Mouse (Mus musculus): ENCODE data around the gene Nhlh1.

Gene Nhlh1

DNA sequence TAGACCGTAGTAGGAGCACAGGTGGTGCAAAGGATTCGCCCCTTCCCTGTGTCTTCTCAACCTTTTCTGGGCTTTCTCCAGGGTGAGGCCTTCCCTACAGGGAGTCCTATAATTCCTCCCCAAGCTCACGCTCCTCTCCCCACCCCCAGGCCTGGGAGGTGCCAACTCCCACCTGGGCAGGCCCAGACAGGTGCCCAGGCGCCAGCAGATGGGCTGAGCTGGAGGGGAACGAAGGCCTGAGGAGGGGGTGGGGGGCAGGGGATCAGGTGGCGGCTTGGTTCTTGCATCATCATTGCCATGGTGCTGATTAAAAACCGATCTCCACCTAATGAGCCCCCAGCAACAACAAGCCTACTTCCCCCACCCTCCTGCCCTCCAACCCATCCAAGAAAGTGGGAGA, 1.5 kb upstream of the Nhlh1 start:
- in situ Hi-C loops (cut with MboI; ENCODE audit: low pct_unique_long_range_greater_than_20kb in 1 of 2, low sequenced_read_pairs in 2 of 2, unreplicated experiment in 1 of 2) = no loop called here

GRCm38 (mm10) chr1:172058321-172058720, 948 bp upstream of the Nhlh1 start:
- in situ Hi-C loops (cut with MboI; ENCODE audit: low pct_unique_long_range_greater_than_20kb in 1 of 2, low sequenced_read_pairs in 2 of 2, unreplicated experiment in 1 of 2) = no loop called here

DNA sequence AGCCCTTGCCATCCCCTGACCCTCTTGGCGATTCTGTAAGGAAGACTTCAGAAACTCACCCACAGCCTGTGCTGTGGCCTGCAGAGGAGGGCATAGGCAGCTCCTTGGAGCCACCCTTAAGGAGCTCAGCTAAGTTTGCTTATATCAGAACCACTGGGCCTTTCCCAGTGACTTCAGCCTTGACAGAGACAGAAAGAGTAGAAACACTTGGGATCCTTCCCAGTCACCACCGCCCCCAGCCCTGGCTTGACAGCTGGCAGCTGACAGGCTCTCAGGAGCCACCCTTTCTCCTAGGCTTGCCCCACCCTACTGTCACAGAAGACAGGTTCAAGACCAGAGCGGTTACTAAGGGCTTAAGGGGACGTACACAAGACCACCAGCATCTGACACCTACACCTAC, 1.1 kb downstream of the Nhlh1 start:
- in situ Hi-C loops (cut with MboI; ENCODE audit: low pct_unique_long_range_greater_than_20kb in 1 of 2, low sequenced_read_pairs in 2 of 2, unreplicated experiment in 1 of 2) = no loop called here

DNA sequence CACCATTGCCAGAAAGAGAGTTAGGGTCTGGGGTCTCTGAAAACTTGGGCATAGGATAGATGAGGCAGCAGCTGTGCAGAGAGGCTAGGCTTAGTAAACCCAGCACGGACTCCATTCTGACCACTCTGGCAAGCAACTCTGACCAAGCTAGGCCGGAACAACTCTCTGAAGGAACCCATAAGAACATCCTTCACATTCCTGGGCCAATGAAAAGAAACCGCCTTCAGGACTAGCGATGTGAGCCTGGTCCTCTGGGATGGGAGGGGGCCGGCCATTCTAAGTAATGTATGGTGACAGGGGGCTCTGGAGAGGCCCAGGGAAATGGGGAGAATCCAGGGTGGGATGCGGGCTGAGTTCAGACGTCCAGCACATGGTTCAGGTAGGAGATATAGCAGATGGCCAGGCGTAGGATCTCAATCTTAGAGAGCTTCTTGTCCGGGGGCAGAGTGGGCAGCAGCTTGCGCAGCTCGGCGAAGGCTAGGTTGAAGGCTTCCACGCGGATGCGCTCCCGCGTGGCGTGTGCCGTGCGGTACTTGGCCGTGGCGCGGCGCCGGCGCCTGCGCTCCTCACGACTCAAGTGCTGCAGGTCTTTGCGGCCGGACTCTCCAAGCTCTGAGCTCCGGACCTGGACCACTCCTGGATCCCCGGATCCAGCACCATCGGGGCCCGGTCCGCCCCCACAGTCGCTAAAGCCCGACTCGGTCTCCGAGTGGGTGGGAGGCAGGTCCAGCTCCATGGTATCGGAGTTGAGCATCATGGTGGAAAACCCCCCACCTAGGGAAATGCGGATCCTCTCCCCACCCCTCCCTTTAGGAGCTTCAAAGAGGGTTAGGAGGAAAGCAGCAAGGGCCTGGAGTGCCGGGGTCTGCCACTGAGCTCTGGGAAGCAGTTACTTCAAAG, 3.6 kb downstream of the Nhlh1 start:
- in situ Hi-C loops (cut with MboI; ENCODE audit: low pct_unique_long_range_greater_than_20kb in 1 of 2, low sequenced_read_pairs in 2 of 2, unreplicated experiment in 1 of 2) = no loop called here

DNA sequence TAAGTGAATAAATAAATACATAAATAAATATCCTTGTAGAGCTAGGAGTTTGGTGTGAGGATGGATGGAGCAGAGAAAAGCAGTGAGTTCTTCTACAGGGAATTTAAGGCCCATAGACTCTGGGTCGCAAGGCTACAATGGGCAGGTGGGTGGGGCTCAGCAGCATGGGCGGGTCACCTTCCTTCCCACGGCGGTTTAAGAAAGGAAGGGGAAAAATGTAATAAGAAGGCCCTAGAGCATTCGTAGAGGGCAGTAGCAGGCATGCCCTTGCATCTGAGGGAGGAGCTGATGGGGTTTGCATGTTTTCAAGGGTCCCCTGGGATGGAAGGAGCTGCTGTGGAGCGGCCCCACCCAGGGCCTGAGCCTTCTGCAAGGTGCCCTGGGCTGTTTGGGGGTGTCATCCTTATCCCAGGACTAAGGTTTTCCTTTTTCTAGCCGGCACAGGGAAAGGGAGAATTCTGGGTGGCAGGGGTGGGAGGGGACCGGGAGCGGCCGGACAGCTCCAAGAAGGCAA, 4.5 kb downstream of the Nhlh1 start:
- in situ Hi-C loops (cut with MboI; ENCODE audit: low pct_unique_long_range_greater_than_20kb in 1 of 2, low sequenced_read_pairs in 2 of 2, unreplicated experiment in 1 of 2) = no loop called here

GRCm38 (mm10) chr1:172049131-172049782, 8.1 kb downstream of the Nhlh1 start:
- in situ Hi-C loops (cut with MboI; ENCODE audit: low pct_unique_long_range_greater_than_20kb in 1 of 2, low sequenced_read_pairs in 2 of 2, unreplicated experiment in 1 of 2) = loop anchor here (10.0 to 25.0 kb wide), 2 partner anchors 263 to 266 kb away; no protein-coding TSS in a partner anchor

GRCm38 (mm10) chr1:172048241-172048734, 9.1 kb downstream of the Nhlh1 start:
- in situ Hi-C loops (cut with MboI; ENCODE audit: low pct_unique_long_range_greater_than_20kb in 1 of 2, low sequenced_read_pairs in 2 of 2, unreplicated experiment in 1 of 2) = loop anchor here (10.0 to 25.0 kb wide), 2 partner anchors 264 to 267 kb away; no protein-coding TSS in a partner anchor

DNA sequence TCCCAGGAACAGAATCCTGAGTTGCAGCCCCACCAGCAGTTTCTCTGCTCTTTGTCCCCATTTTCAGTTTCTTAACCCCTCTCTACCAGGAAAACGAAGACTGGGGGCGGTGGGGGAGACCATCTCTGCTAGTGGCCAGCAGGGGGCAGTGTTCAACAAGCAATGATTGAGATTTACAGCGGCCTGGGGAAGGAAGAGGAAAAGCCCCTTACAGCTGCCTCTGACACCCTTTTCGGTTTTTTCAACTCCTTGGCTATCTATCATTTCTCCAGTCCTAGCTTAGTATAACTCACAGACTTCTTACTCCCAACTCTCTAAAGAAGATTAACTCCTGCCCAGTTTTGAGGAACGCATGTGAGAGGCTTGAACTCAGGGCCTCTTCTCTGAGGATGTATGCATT, 10.4 kb downstream of the Nhlh1 start:
- in situ Hi-C loops (cut with MboI; ENCODE audit: low pct_unique_long_range_greater_than_20kb in 1 of 2, low sequenced_read_pairs in 2 of 2, unreplicated experiment in 1 of 2) = loop anchor here (10.0 to 25.0 kb wide), 2 partner anchors 265 to 268 kb away; no protein-coding TSS in a partner anchor

DNA sequence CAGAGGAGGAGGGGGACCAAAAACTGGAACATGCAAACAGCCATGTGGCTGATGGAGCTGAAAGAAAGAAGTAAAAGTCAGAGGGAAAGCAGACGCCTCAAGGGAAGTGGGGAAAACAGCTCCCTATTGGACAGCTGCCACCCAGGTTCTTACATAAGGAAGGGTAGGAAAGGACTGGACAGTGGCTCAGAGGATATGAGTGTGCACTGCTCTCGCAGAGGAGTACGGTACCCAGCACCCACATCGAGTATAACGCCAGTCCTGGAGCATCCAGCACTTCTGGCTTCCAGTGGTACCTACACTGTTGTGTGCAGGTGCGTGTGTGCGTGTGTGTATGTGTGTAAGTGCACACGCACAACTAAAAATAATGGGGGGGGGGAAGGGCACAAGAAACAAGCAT, 11.0 kb downstream of the Nhlh1 start:
- in situ Hi-C loops (cut with MboI; ENCODE audit: low pct_unique_long_range_greater_than_20kb in 1 of 2, low sequenced_read_pairs in 2 of 2, unreplicated experiment in 1 of 2) = loop anchor here (10.0 to 25.0 kb wide), 2 partner anchors 266 to 268 kb away; no protein-coding TSS in a partner anchor

DNA sequence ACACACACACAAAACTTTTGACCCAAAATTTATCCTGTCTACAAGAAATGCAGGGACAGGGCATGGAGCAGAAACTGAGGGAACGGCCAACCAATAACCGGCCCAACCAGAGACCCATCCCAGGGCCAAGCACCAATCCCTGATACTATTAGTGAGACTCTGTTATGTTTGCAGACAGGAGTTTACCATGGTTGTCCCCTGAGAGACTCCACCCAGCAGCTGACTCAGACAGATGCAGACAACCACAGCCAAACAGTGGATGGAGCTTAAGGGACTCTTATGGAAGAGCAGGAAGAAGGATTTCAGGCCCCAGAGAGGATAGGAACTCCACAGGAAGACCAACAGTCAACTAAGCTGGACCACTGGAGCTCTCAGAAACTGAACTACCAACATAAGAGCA, 27.5 kb downstream of the Nhlh1 start:
- in situ Hi-C loops (cut with MboI; ENCODE audit: low pct_unique_long_range_greater_than_20kb in 1 of 2, low sequenced_read_pairs in 2 of 2, unreplicated experiment in 1 of 2) = loop anchor here in 1 of 2 experiments (25.0 kb wide), 1 partner anchor 282 kb away; no protein-coding TSS in a partner anchor

DNA sequence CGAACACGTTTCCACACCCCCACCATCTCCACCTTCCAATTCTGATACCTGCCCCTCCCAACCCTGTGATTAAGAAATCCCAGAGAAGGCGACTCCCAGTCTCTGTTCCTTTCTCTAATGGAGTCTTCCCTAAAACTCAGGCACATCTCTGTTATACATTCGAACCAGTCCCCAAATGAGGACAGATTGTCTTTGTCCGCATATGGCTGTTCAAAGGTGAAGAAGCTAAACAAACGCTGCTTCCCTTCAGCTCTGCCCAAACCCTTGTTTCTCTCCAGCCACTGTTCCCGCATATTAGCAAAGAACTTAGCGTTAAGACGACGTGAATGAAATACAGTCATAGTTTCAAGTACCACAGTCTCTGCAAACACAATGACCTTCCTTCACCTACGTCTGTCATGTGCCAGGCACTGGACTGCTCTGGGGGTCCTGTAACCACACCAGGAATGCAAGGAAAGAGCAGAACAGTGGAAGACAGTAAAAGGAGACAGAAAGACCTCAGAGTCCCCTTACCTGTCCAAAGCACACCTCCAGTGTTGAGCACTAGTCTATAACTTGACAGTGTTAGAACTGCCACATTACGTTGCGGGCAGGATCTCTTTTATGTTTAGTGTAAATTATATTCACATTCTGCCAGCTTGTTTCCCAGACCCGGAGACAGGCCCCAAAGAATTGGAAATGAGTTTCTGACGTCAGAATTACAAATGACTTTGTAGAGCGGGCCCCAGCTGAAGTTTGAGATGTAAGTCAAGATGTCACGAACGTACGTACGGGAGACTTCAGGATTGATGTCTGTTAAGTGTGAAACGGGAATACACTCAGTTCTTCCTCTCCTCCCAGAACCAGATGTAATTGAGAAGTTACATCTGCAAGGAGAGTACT, 28.7 kb downstream of the Nhlh1 start, which contains the start of gene Vangl2:
TSS of gene Vangl2 (minus strand) at position 51 of the 882 bp plus-strand sequence.
- in situ Hi-C loops (cut with MboI; ENCODE audit: low pct_unique_long_range_greater_than_20kb in 1 of 2, low sequenced_read_pairs in 2 of 2, unreplicated experiment in 1 of 2) = loop anchor here in 1 of 2 experiments (25.0 kb wide), 1 partner anchor 284 kb away; no protein-coding TSS in a partner anchor

DNA sequence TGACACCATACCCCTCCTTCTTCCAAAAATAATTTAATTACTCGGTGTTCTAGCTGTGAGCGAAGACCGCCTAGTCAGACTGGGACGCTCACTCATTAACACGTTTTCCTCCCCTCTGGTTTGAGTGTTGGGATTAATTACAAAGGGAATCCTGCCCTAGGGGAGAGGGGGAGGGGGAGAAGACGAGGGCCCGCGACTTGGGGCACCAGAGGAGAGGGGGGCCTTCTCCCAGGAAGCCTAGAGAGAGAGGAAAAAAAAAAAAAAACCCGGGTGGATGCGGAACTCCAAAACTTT, 29.6 kb downstream of the Nhlh1 start:
- in situ Hi-C loops (cut with MboI; ENCODE audit: low pct_unique_long_range_greater_than_20kb in 1 of 2, low sequenced_read_pairs in 2 of 2, unreplicated experiment in 1 of 2) = loop anchor here in 1 of 2 experiments (25.0 kb wide), 1 partner anchor 285 kb away; no protein-coding TSS in a partner anchor

DNA sequence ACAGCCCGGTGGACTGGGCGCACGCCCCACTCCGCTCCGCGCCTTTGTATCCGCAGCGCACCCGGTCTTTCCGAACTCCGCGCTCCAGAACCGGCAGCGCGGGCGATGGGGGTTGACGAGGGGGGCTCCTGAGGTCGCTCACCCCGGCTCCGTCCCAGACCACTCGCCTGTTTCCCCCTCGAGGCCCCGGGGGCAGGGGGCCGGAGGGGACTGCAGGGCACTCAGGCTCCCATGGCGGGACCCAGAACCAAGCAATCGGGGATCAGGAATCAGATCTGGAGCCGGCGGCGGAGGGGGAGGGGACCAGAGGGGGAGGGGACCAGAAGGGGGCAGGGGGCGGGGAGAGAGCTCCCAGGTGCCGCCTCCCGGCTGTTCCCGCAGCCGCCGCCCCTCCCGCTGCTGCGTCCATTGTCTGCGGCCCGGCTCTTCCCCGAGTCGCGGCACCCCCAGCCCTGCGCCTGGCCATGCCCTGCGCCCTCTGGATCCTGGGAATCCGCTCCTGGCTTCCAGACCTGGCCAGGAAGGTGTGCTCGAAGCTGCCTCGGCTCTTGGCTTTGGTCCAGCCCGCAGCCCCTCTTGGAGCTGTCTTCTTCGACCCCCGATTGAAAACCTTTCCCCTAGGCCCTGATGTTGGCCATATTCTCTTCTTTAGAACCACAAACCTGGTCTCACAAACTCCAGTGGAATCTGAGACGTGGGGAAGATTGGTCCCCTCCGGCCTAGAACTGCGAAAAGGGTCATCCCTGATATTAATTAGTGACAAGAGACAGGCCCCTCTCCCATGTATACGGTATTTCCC, 30.2 kb downstream of the Nhlh1 start:
- in situ Hi-C loops (cut with MboI; ENCODE audit: low pct_unique_long_range_greater_than_20kb in 1 of 2, low sequenced_read_pairs in 2 of 2, unreplicated experiment in 1 of 2) = loop anchor here in 1 of 2 experiments (25.0 kb wide), 1 partner anchor 285 kb away; no protein-coding TSS in a partner anchor

GRCm38 (mm10) chr1:172026201-172026901, 31.0 kb downstream of the Nhlh1 start:
- in situ Hi-C loops (cut with MboI; ENCODE audit: low pct_unique_long_range_greater_than_20kb in 1 of 2, low sequenced_read_pairs in 2 of 2, unreplicated experiment in 1 of 2) = loop anchor here in 1 of 2 experiments (25.0 kb wide), 1 partner anchor 286 kb away; no protein-coding TSS in a partner anchor

GRCm38 (mm10) chr1:172025201-172025904, 32.0 kb downstream of the Nhlh1 start:
- in situ Hi-C loops (cut with MboI; ENCODE audit: low pct_unique_long_range_greater_than_20kb in 1 of 2, low sequenced_read_pairs in 2 of 2, unreplicated experiment in 1 of 2) = loop anchor here in 1 of 2 experiments (25.0 kb wide), 1 partner anchor 287 kb away; no protein-coding TSS in a partner anchor

Data from mouse embryonic stem cell (cell line).